Mouse (Mus musculus) activated CD4-positive, CD25-positive, alpha-beta regulatory T cell, adult 9 weeks (primary cell): ENCODE data around the gene Bhlhe23. TPM values are rescaled to one million over a fixed set of nuclear protein-coding genes. Genes with fewer than 3 reads are reported as not detected.

Experiments used
- polyA plus RNA-seq: library from polyadenylated mRNA; unstranded; fragments of 100-300 nt; shearing (Covaris generic); gene quantifications from one replicate; pipeline ENCODE4 v1.2.1, GENCODE M21; 2017

The Bhlhe23 gene
- not detected for polyA plus RNA-seq

DNA sequence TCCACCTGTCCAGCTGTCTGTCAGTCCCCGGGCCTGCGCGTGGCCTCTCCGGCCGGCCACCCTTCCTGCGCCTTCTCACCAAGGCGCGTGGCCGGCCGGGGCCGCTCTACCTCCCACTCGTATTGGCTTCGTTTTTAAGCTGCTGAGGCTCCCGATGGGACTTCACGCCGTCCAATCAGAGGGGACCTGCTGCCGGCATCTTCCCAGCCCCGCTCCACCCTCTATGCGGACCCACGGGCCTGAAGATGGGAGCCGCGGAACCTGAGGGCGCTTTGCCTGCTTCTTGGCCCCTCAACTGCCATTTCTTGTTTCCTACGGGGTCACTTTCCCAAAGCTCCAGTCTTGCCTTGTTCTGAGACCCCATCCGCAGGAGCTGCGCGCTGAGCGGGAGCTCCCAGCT, at the start of gene Bhlhe23:
Gene Bhlhe23 (minus strand): TSS at position 108 of the 400 bp plus-strand sequence.

DNA sequence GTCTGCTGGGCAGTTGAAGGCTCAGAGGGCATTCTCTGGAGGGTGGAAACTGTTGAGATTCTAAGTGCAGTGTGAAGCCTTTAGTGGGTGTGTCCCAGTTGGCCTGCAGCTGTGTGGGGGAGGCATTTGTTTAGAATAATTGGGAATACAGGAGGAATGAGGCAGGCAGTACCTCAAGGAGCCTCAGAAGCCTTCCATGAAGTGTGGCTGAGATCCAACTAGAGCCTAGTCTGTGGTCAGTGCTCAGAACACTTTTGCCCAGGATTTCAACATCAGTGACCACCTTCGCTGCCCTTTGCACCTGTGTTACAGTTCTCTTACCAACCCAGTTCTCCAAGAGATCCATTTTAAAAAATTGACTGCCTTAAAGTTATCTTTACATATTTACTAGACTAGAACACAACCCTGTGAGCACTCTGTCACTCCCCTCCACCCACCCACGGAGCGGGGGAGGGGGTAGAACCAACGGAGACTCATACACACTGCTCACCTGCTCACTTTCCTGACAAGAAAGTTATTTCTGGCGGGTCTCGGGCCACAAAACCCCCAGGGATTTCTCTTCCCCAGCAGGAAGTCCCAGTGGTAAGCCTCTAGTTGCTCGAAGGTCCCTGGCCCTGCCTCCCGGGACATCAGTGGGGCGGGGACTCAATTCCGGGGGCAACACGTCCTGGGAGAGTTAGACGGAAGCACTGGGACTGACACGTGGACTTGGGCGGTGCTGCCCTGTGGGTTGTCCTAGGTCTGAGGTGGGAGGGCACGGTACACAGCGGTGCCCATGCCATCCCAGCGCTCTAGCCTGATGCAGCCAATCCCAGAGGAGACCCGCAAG, 51.9 kb downstream of the Bhlhe23 start, which contains the start of gene Slc17a9:
Gene Slc17a9 (plus strand): TSS at position 679 of the 829 bp plus-strand sequence.

Other genes starting within 250 kb of the Bhlhe23 start
- gene Mrgbp, start 195.6 kb downstream of the Bhlhe23 start, polyA plus RNA-seq: 51.1 TPM
- gene Ogfr, start 187.7 kb downstream of the Bhlhe23 start, polyA plus RNA-seq: 89.0 TPM
- 2.3 TPM for gene Col9a3, start 179.1 kb downstream of the Bhlhe23 start, polyA plus RNA-seq
- gene Tcfl5, start 134.2 kb downstream of the Bhlhe23 start, polyA plus RNA-seq: not detected
- gene Dido1, start 66.9 kb downstream of the Bhlhe23 start, polyA plus RNA-seq: 78.7 TPM
- gene Gid8, start 66.8 kb downstream of the Bhlhe23 start, polyA plus RNA-seq: 30.5 TPM
- 81.8 TPM for gene Slc17a9, start 51.6 kb downstream of the Bhlhe23 start, polyA plus RNA-seq
- gene Ythdf1, start 144.0 kb upstream of the Bhlhe23 start, polyA plus RNA-seq: 5.7 TPM
- not detected for gene Birc7, start 152.1 kb upstream of the Bhlhe23 start, polyA plus RNA-seq
- gene Nkain4, start 177.8 kb upstream of the Bhlhe23 start, polyA plus RNA-seq: not detected
- 81.9 TPM for gene Arfgap1, start 190.3 kb upstream of the Bhlhe23 start, polyA plus RNA-seq
- 1.8 TPM for gene Col20a1, start 209.6 kb upstream of the Bhlhe23 start, polyA plus RNA-seq